Mouse (Mus musculus): ENCODE data around the gene Ehd3. TPM values are rescaled to one million over a fixed set of nuclear protein-coding genes. Genes with fewer than 3 reads are reported as not detected.

Gene Ehd3
- polyA plus RNA-seq, 1 experiment = 2.3 TPM

- H3K4me1 ChIP-seq (ENCODE audit: control insufficient read depth, insufficient read depth, low read length) = no peaks in the 10 kb centered on the region
- TF ChIP-seq CTCF (IDR thresholded peaks at IDR 0.05; ENCODE audit: control insufficient read depth, insufficient read depth, insufficient replicate concordance, low read depth, low read length) (no peak), POLR2A (IDR thresholded peaks at IDR 0.05; ENCODE audit: control insufficient read depth, low read depth, low read length) (no peak)
- no peaks in the 10 kb centered on the region for H3K27me3 ChIP-seq (ENCODE audit: control insufficient read depth, insufficient read depth, low read length)
- no peak overlapping the region for H3K27ac ChIP-seq (ENCODE audit: control insufficient read depth, insufficient read depth, low read depth, low read length)
- no peaks in the 10 kb centered on the region for H3K36me3 ChIP-seq (ENCODE audit: control insufficient read depth, insufficient read depth, low read length)
- H3K4me3 ChIP-seq (ENCODE audit: control insufficient read depth, low read depth, low read length) = no peak overlapping the region
Measured at GRCm38 (mm10) chr17:73826106-73826505, 22.2 kb downstream of the Ehd3 start.

GRCm38 (mm10) chr17:73827446-73827845 is 23.5 kb downstream of the Ehd3 start:
- Histone ChIP-seq H3K4me1 (ENCODE audit: control insufficient read depth, insufficient read depth, low read length) (no peaks in the 10 kb centered on the region), H3K36me3 (ENCODE audit: control insufficient read depth, insufficient read depth, low read length) (no peaks in the 10 kb centered on the region), H3K4me3 (ENCODE audit: control insufficient read depth, low read depth, low read length) (no peak overlapping the region), H3K27ac (ENCODE audit: control insufficient read depth, insufficient read depth, low read depth, low read length) (no peak overlapping the region), H3K27me3 (ENCODE audit: control insufficient read depth, insufficient read depth, low read length) (no peaks in the 10 kb centered on the region)
- TF ChIP-seq POLR2A (IDR thresholded peaks at IDR 0.05; ENCODE audit: control insufficient read depth, low read depth, low read length) (no peak), CTCF (IDR thresholded peaks at IDR 0.05; ENCODE audit: control insufficient read depth, insufficient read depth, insufficient replicate concordance, low read depth, low read length) (no peak)

GRCm38 (mm10) chr17:73830511-73830910 is 26.6 kb downstream of the Ehd3 start:
- Histone ChIP-seq H3K36me3 (ENCODE audit: control insufficient read depth, insufficient read depth, low read length) (no peaks in the 10 kb centered on the region), H3K27ac (ENCODE audit: control insufficient read depth, insufficient read depth, low read depth, low read length) (no peak overlapping the region), H3K27me3 (ENCODE audit: control insufficient read depth, insufficient read depth, low read length) (no peaks in the 10 kb centered on the region), H3K4me1 (ENCODE audit: control insufficient read depth, insufficient read depth, low read length) (no peaks in the 10 kb centered on the region), H3K4me3 (ENCODE audit: control insufficient read depth, low read depth, low read length) (no peak overlapping the region)
- no peak for TF ChIP-seq POLR2A (IDR thresholded peaks at IDR 0.05; ENCODE audit: control insufficient read depth, low read depth, low read length)
- no peak for TF ChIP-seq CTCF (IDR thresholded peaks at IDR 0.05; ENCODE audit: control insufficient read depth, insufficient read depth, insufficient replicate concordance, low read depth, low read length)

- H3K36me3 ChIP-seq (ENCODE audit: control insufficient read depth, insufficient read depth, low read length) = no peaks in the 10 kb centered on the region
- H3K4me3 ChIP-seq (ENCODE audit: control insufficient read depth, low read depth, low read length) = no peak overlapping the region
- no peaks in the 10 kb centered on the region for H3K27me3 ChIP-seq (ENCODE audit: control insufficient read depth, insufficient read depth, low read length)
- no peaks in the 10 kb centered on the region for H3K4me1 ChIP-seq (ENCODE audit: control insufficient read depth, insufficient read depth, low read length)
- H3K27ac ChIP-seq (ENCODE audit: control insufficient read depth, insufficient read depth, low read depth, low read length) = no peak overlapping the region
- no peak for TF ChIP-seq POLR2A (IDR thresholded peaks at IDR 0.05; ENCODE audit: control insufficient read depth, low read depth, low read length)
Measured at GRCm38 (mm10) chr17:73831427-73831826, 27.5 kb downstream of the Ehd3 start.

GRCm38 (mm10) chr17:73832901-73833300 is 29.0 kb downstream of the Ehd3 start:
- Histone ChIP-seq H3K4me3 (ENCODE audit: control insufficient read depth, low read depth, low read length) (no peak overlapping the region), H3K27me3 (ENCODE audit: control insufficient read depth, insufficient read depth, low read length) (no peaks in the 10 kb centered on the region), H3K36me3 (ENCODE audit: control insufficient read depth, insufficient read depth, low read length) (no peaks in the 10 kb centered on the region), H3K27ac (ENCODE audit: control insufficient read depth, insufficient read depth, low read depth, low read length) (no peak overlapping the region), H3K4me1 (ENCODE audit: control insufficient read depth, insufficient read depth, low read length) (no peaks in the 10 kb centered on the region)
- TF ChIP-seq CTCF (IDR thresholded peaks at IDR 0.05; ENCODE audit: control insufficient read depth, insufficient read depth, insufficient replicate concordance, low read depth, low read length) (no peak), POLR2A (IDR thresholded peaks at IDR 0.05; ENCODE audit: control insufficient read depth, low read depth, low read length) (no peak)

GRCm38 (mm10) chr17:73833474-73833873 is 29.5 kb downstream of the Ehd3 start:
- Histone ChIP-seq H3K4me3 (ENCODE audit: control insufficient read depth, low read depth, low read length) (no peak overlapping the region), H3K36me3 (ENCODE audit: control insufficient read depth, insufficient read depth, low read length) (no peaks in the 10 kb centered on the region), H3K4me1 (ENCODE audit: control insufficient read depth, insufficient read depth, low read length) (no peaks in the 10 kb centered on the region), H3K27me3 (ENCODE audit: control insufficient read depth, insufficient read depth, low read length) (no peaks in the 10 kb centered on the region), H3K27ac (ENCODE audit: control insufficient read depth, insufficient read depth, low read depth, low read length) (no peak overlapping the region)
- TF ChIP-seq POLR2A (IDR thresholded peaks at IDR 0.05; ENCODE audit: control insufficient read depth, low read depth, low read length) = no peak
- TF ChIP-seq CTCF (IDR thresholded peaks at IDR 0.05; ENCODE audit: control insufficient read depth, insufficient read depth, insufficient replicate concordance, low read depth, low read length) = no peak

- H3K36me3 ChIP-seq (ENCODE audit: control insufficient read depth, insufficient read depth, low read length) = no peaks in the 10 kb centered on the region
- H3K4me1 ChIP-seq (ENCODE audit: control insufficient read depth, insufficient read depth, low read length) = no peaks in the 10 kb centered on the region
- H3K27ac ChIP-seq (ENCODE audit: control insufficient read depth, insufficient read depth, low read depth, low read length) = no peak overlapping the region
- no peaks in the 10 kb centered on the region for H3K27me3 ChIP-seq (ENCODE audit: control insufficient read depth, insufficient read depth, low read length)
- H3K4me3 ChIP-seq (ENCODE audit: control insufficient read depth, low read depth, low read length) = no peak overlapping the region
- TF ChIP-seq POLR2A (IDR thresholded peaks at IDR 0.05; ENCODE audit: control insufficient read depth, low read depth, low read length) = no peak
- TF ChIP-seq CTCF (IDR thresholded peaks at IDR 0.05; ENCODE audit: control insufficient read depth, insufficient read depth, insufficient replicate concordance, low read depth, low read length) = no peak
Measured at GRCm38 (mm10) chr17:73836601-73837000, 32.7 kb downstream of the Ehd3 start.

GRCm38 (mm10) chr17:73837244-73837643 is 33.3 kb downstream of the Ehd3 start:
- H3K4me3 ChIP-seq (ENCODE audit: control insufficient read depth, low read depth, low read length) = no peak overlapping the region
- H3K27ac ChIP-seq (ENCODE audit: control insufficient read depth, insufficient read depth, low read depth, low read length) = no peak overlapping the region
- H3K27me3 ChIP-seq (ENCODE audit: control insufficient read depth, insufficient read depth, low read length) = no peaks in the 10 kb centered on the region
- no peaks in the 10 kb centered on the region for H3K4me1 ChIP-seq (ENCODE audit: control insufficient read depth, insufficient read depth, low read length)
- TF ChIP-seq POLR2A (IDR thresholded peaks at IDR 0.05; ENCODE audit: control insufficient read depth, low read depth, low read length) (no peak), CTCF (IDR thresholded peaks at IDR 0.05; ENCODE audit: control insufficient read depth, insufficient read depth, insufficient replicate concordance, low read depth, low read length) (no peak)
- no peaks in the 10 kb centered on the region for H3K36me3 ChIP-seq (ENCODE audit: control insufficient read depth, insufficient read depth, low read length)

All from testis, adult 2 months (tissue).